Comparison of ENCODE assay signal across 8 mouse cellular contexts in the genomic region with DNA sequence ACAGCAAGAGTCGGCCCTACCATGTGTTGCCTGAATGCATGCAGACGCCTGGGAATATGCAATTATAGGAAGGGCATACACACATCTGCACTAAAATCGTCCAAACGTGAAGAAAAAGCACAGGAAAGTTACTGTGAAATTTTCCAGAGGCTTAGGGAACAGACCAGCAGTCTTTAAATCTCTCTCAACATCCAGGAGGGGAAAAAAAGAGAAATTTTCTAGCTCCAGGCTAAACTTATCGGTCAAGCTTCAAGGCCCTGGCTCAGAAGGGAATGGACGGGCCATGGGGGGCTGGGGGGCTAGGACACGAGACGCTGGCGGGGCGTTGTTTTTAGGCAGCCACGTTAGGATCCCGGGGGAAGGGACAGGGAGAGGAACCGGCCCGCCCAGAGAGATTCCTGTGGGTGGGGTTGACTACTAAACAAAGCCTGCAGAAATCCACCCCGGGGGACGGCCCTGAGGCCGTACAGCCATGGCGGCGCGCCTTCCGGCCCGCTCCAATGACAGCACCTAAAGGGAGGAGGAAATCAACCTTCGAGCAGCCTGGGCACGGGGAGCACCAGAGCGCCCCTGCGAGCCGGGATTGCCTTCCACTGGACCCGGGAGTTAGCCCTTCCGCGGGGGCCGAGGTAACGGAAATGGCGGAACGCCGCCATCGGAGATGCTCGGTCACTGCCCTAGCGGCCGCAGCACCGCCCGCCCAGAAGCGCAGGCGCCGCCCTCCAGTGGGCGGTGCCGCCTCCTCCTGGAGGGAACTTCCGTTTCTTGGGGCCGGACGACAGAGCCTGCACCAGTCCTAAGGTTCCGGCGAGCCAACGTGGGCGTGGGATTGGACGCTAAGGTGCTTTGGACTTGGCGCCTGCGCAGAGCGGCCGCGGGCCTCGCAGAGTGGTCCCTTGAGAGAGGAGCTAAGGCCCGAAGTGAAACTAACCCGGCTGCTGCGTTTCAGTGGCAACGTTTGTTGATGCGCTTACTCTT. TPM values are rescaled to one million over a fixed set of nuclear protein-coding genes. Genes with fewer than 3 reads are reported as not detected.
DNase-seq lines count a peak whose midpoint lies in the region; ATAC-seq and TF ChIP-seq lines count a peak whose summit lies in the region.

No protein-coding gene starts in this region.

- intact Hi-C loops in heart, adult 2 months (cut with DNase I), result loop anchor here (1.0 kb wide), 1 partner anchor 31 kb away; the partner anchor contains the start of gene Rab9

- H3K79me2 ChIP-seq in heart, adult 2 months (replicated peaks; ENCODE audit: control insufficient read depth, insufficient read depth, low read length), result no peaks in the 10 kb centered on the region

- H3K36me3 ChIP-seq in embryonic facial prominence, embryonic 13.5 days, result no peaks in the 10 kb centered on the region
- no peaks in the 10 kb centered on the region for H3K36me3 ChIP-seq in heart, adult 2 months (ENCODE audit: control insufficient read depth, insufficient read depth, low read length)
- H3K36me3 ChIP-seq in limb, embryonic 13.5 days, result 0 out of 2 replicates have a peak, but pooled peaks cover 6% of the 10 kb centered on the region
- H3K36me3 ChIP-seq in midbrain, embryonic 16.5 days (ENCODE audit: control insufficient read depth, insufficient read depth, low read length), result no peaks in the 10 kb centered on the region

- TF ChIP-seq POLR2A in heart, adult 2 months (IDR thresholded peaks at IDR 0.05; ENCODE audit: insufficient read depth, low read depth, low read length), result peak; percentile 75

- 0 out of 2 replicates have a peak, but pooled peaks cover 3% of the 10 kb centered on the region for H3K4me1 ChIP-seq in embryonic facial prominence, embryonic 13.5 days
- H3K4me1 ChIP-seq in heart, adult 2 months (ENCODE audit: control insufficient read depth, insufficient read depth, low read length), result peaks cover 2% of the 10 kb centered on the region; the same call in 1 of the 2 replicates
- 0 out of 2 replicates have a peak, but pooled peaks cover 3% of the 10 kb centered on the region for H3K4me1 ChIP-seq in limb, embryonic 13.5 days
- H3K4me1 ChIP-seq in midbrain, embryonic 16.5 days (ENCODE audit: control insufficient read depth, insufficient read depth, low read length), result no peaks in the 10 kb centered on the region

- no peaks in the 10 kb centered on the region for H3K9me3 ChIP-seq in embryonic facial prominence, embryonic 13.5 days
- H3K9me3 ChIP-seq in limb, embryonic 13.5 days, result no peaks in the 10 kb centered on the region
- H3K9me3 ChIP-seq in midbrain, embryonic 16.5 days (replicated peaks; ENCODE audit: control insufficient read depth, low read length, poor library complexity, severe bottlenecking), result no peaks in the 10 kb centered on the region

- ATAC-seq in embryonic facial prominence, embryonic 13.5 days (ENCODE audit: insufficient number of reproducible peaks, insufficient read depth, low FRiP score, low TSS enrichment, low read depth), result peak; percentile 93
- ATAC-seq in limb, embryonic 13.5 days (ENCODE audit: low FRiP score, low read depth), result peak; percentile 96
- peak; percentile 99 for ATAC-seq in midbrain, embryonic 16.5 days

- H3K27ac ChIP-seq in embryonic facial prominence, embryonic 13.5 days, result peak overlapping the region; percentile 98
- H3K27ac ChIP-seq in heart, adult 2 months, result peak overlapping the region; percentile 95
- peak overlapping the region; percentile 97 for H3K27ac ChIP-seq in limb, embryonic 13.5 days
- peak overlapping the region; percentile 98 for H3K27ac ChIP-seq in midbrain, embryonic 16.5 days (ENCODE audit: low read length)

- whole genome bisulfite sequencing in embryonic facial prominence, embryonic 13.5 days, result 25% methylated on average over 65 of the region's 65 CpGs
- 15% methylated on average over 63 of the region's 65 CpGs for WGBS in heart, adult 2 months
- WGBS in limb, embryonic 13.5 days, result 13% methylated on average over 65 of the region's 65 CpGs
- WGBS in midbrain, embryonic 16.5 days, result 22% methylated on average over 61 of the region's 65 CpGs

- peak; percentile 56 for TF ChIP-seq CTCF in heart, adult 2 months (IDR thresholded peaks at IDR 0.05)

- peak overlapping the region; percentile 80 for H3K9ac ChIP-seq in embryonic facial prominence, embryonic 13.5 days
- peak overlapping the region; percentile 84 for H3K9ac ChIP-seq in heart, adult 2 months (ENCODE audit: low read depth, low read length)
- peak overlapping the region; percentile 75 for H3K9ac ChIP-seq in limb, embryonic 13.5 days
- peak overlapping the region; percentile 78 for H3K9ac ChIP-seq in midbrain, embryonic 16.5 days (ENCODE audit: low read depth, low read length)

- peak overlapping the region; percentile 52 for H3K4me3 ChIP-seq in embryonic facial prominence, embryonic 13.5 days
- peak overlapping the region; percentile 61 for H3K4me3 ChIP-seq in heart, adult 2 months
- peak overlapping the region; percentile 53 for H3K4me3 ChIP-seq in limb, embryonic 13.5 days
- peak overlapping the region; percentile 54 for H3K4me3 ChIP-seq in midbrain, embryonic 16.5 days (ENCODE audit: low read depth, low read length)

- TF ChIP-seq EP300 in heart, adult 2 months (IDR thresholded peaks at IDR 0.05; ENCODE audit: insufficient read depth, low read depth, low read length), result no peak

- DNase-seq in 3134 (ENCODE audit: extremely low read depth, insufficient read length, low spot score), result peak; percentile 97
- DNase-seq in adrenal gland, postnatal 36 days, result peak; percentile 93 to 94
- DNase-seq in heart, adult 2 months, result peak; percentile 92 to 96
- DNase-seq in kidney, adult 8-10 months, result peak; percentile 94 to 96
- peak; percentile 81 to 94 for DNase-seq in spleen, postnatal 10 days (ENCODE audit: low spot score in 2 of 2)

- peak overlapping the region; percentile 56 for H3K4me2 ChIP-seq in embryonic facial prominence, embryonic 13.5 days
- H3K4me2 ChIP-seq in limb, embryonic 13.5 days (replicated peaks), result peak overlapping the region; percentile 53
- H3K4me2 ChIP-seq in midbrain, embryonic 16.5 days (ENCODE audit: low read length), result peak overlapping the region; percentile 56

- H3K27me3 ChIP-seq in embryonic facial prominence, embryonic 13.5 days, result peaks cover 8% of the 10 kb centered on the region
- no peaks in the 10 kb centered on the region for H3K27me3 ChIP-seq in heart, adult 2 months (ENCODE audit: control insufficient read depth, insufficient read depth, low read length)
- H3K27me3 ChIP-seq in limb, embryonic 13.5 days, result peaks cover 15% of the 10 kb centered on the region; the same call in 1 of the 2 replicates
- H3K27me3 ChIP-seq in midbrain, embryonic 16.5 days (ENCODE audit: control insufficient read depth, insufficient read depth, low read depth, low read length), result no peaks in the 10 kb centered on the region

RNA-seq across cellular contexts. Expression of gene Tceanc, which starts 8.3 kb away (rescaled TPM):
- total RNA-seq in adrenal gland, postnatal 36 days (2021), result 1 to 10 TPM; 2.2 to 8.8 TPM
- polyA plus RNA-seq in embryonic facial prominence, embryonic 13.5 days (2015; fragmentation: Nextera tagmentation; extraction: Ambion mirVana), result 9.4 and 9.6 TPM in 2 replicates
- total RNA-seq in heart, adult 2 months (2021), result 1 to 10 TPM; 1.8 to 2.2 TPM
- polyA plus RNA-seq in heart, adult 2 months (2012; rRNA removed), result 0.70 and 0.91 TPM in 2 replicates
- polyA plus RNA-seq in limb, embryonic 13.5 days (2015; fragmentation: Nextera tagmentation; extraction: Ambion mirVana), result 12.1 and 12.3 TPM in 2 replicates
- polyA plus RNA-seq in midbrain, embryonic 16.5 days (2015; fragmentation: Nextera tagmentation; extraction: Ambion mirVana), result 4.9 and 6.0 TPM in 2 replicates

RNA-seq across cellular contexts. Expression of gene Rab9, which starts 30.4 kb away (rescaled TPM):
- total RNA-seq in adrenal gland, postnatal 36 days (2021), result 10 to 100 TPM; 46.2 to 54.3 TPM
- polyA plus RNA-seq in embryonic facial prominence, embryonic 13.5 days (2015; fragmentation: Nextera tagmentation; extraction: Ambion mirVana), result 60.7 and 64.4 TPM in 2 replicates
- total RNA-seq in heart, adult 2 months (2021), result 10 to 100 TPM; 21.9 to 25.8 TPM
- 8.3 and 13.7 TPM in 2 replicates for polyA plus RNA-seq in heart, adult 2 months (2012; rRNA removed)
- polyA plus RNA-seq in limb, embryonic 13.5 days (2015; fragmentation: Nextera tagmentation; extraction: Ambion mirVana), result 55.6 and 58.7 TPM in 2 replicates
- polyA plus RNA-seq in midbrain, embryonic 16.5 days (2015; fragmentation: Nextera tagmentation; extraction: Ambion mirVana), result 45.0 and 47.0 TPM in 2 replicates

Comparison
In these comparisons a context has a peak if more than half of its experiments do, and no peak if none do; other contexts are left out.
1. Peak in every context shown above with its lines: DNase-seq, ATAC-seq, H3K4me3 ChIP-seq and H3K27ac ChIP-seq.